ENCODE assay signal across 12 mouse cellular contexts in the genomic region with DNA sequence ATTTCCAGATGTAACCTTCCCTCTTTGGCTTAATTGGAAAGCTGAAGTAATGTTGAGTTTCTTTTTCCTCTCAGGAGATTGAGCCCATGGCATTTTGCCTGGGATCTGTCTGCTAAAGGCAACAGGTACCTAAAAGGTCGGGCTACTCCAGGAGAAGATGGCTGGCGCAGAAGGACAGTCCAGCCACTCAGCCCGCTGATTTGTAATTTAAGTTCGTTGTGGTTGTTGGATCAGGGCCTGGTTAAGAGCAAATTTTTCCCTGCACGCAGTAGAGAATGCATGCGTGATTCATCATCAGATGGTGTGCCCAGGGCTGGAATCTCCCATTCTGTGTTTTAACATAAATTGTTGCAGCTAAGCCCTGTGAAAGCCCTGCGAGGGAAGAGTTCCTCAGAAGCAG. TPM values are rescaled to one million over a fixed set of nuclear protein-coding genes. Genes with fewer than 3 reads are reported as not detected.
DNase-seq lines count a peak whose midpoint lies in the region; ATAC-seq lines count a peak whose summit lies in the region.
"Had no signal": no experiment of that assay in that cellular context is flagged by ENCODE, and none has a peak within 500 bp of the region (broad histone marks: within the 10 kb centered on the region; RNA-seq: fewer than 3 reads in every experiment).

No protein-coding gene starts in this region.

- peak overlapping the region; percentile 16; the same call in 1 of the 2 replicates for H3K27ac ChIP-seq in kidney, embryonic 16.5 days (ENCODE audit: low read length)
- H3K27ac ChIP-seq in kidney, embryonic 14.5 days (ENCODE audit: low read depth, low read length) = no peak overlapping the region
- H3K27ac ChIP-seq: forebrain, embryonic 15.5 days; liver, embryonic 14.5 days had no signal

- no peak for ATAC-seq in kidney, embryonic 16.5 days (ENCODE audit: low FRiP score, low TSS enrichment)
- ATAC-seq in kidney, embryonic 14.5 days (ENCODE audit: low FRiP score, low TSS enrichment) = no peak
- ATAC-seq: forebrain, embryonic 15.5 days had no signal

- peaks cover 6% of the 10 kb centered on the region; the same call in 1 of the 2 replicates for H3K36me3 ChIP-seq in kidney, embryonic 16.5 days (ENCODE audit: insufficient read depth, low read length)
- H3K36me3 ChIP-seq in kidney, embryonic 14.5 days (ENCODE audit: control insufficient read depth, insufficient read depth, low read length) = no peaks in the 10 kb centered on the region; the same call in 1 of the 2 replicates

- no peaks in the 10 kb centered on the region for H3K9me3 ChIP-seq in kidney, embryonic 16.5 days (ENCODE audit: low read length)
- no peaks in the 10 kb centered on the region for H3K9me3 ChIP-seq in kidney, embryonic 14.5 days (ENCODE audit: control insufficient read depth, low read length)
- H3K9me3 ChIP-seq: forebrain, embryonic 15.5 days had no signal

- no peak overlapping the region for H3K4me3 ChIP-seq in kidney, embryonic 16.5 days (ENCODE audit: low read length)
- no peak overlapping the region for H3K4me3 ChIP-seq in kidney, embryonic 14.5 days (ENCODE audit: low read length)
- H3K4me3 ChIP-seq: forebrain, embryonic 15.5 days had no signal

- H3K9ac ChIP-seq in kidney, embryonic 16.5 days (replicated peaks; ENCODE audit: low read length) = no peak overlapping the region
- no peak overlapping the region for H3K9ac ChIP-seq in kidney, embryonic 14.5 days (ENCODE audit: low read depth, low read length)
- H3K9ac ChIP-seq: forebrain, embryonic 15.5 days; liver, embryonic 14.5 days had no signal

- peaks cover 13% of the 10 kb centered on the region for H3K4me1 ChIP-seq in kidney, embryonic 16.5 days (ENCODE audit: insufficient read depth, low read length)
- H3K4me1 ChIP-seq in kidney, embryonic 14.5 days (ENCODE audit: control insufficient read depth, insufficient read depth, low read length) = peaks cover 5% of the 10 kb centered on the region; the same call in 1 of the 2 replicates

- no peak overlapping the region for H3K4me2 ChIP-seq in kidney, embryonic 16.5 days (replicated peaks; ENCODE audit: low read depth, low read length)
- H3K4me2 ChIP-seq in kidney, embryonic 14.5 days (replicated peaks; ENCODE audit: low read depth, low read length) = no peak overlapping the region
- H3K4me2 ChIP-seq: forebrain, embryonic 15.5 days had no signal

- H3K27me3 ChIP-seq in kidney, embryonic 16.5 days (ENCODE audit: insufficient read depth, low read length) = no peaks in the 10 kb centered on the region
- H3K27me3 ChIP-seq in kidney, embryonic 14.5 days (ENCODE audit: control insufficient read depth, insufficient read depth, low read length) = no peaks in the 10 kb centered on the region
- H3K27me3 ChIP-seq: forebrain, embryonic 15.5 days had no signal

- WGBS in kidney, embryonic 16.5 days = 76% methylated on average over 7 of the region's 7 CpGs
- 84% methylated on average over 7 of the region's 7 CpGs for WGBS in kidney, embryonic 14.5 days

- peak; percentile 63 to 77 for DNase-seq in adrenal gland, adult (ENCODE audit: inconsistent age in 2 of 2, low spot score in 1 of 2)
- no peak for DNase-seq in adrenal gland, postnatal 4 days (ENCODE audit: low spot score in 2 of 2)
- peak; percentile 71 for DNase-seq in 3134 (ENCODE audit: extremely low read depth, insufficient read length, low spot score)
- peak; percentile 86 for DNase-seq in fibroblast of lung, adult 2 months (ENCODE audit: low read depth)
- DNase-seq in neural tube, embryonic 10.5 days (ENCODE audit: extremely low spot score, low spot score) = no peak
- no peak for DNase-seq in layer of hippocampus, adult 9-10 months (ENCODE audit: low spot score)
- DNase-seq: kidney, adult 9 months; spleen, adult 18-20 months had no signal

RNA-seq across cellular contexts. Expression of a gene that starts 19.8 kb away (rescaled TPM):
- 10 to 100 TPM; 33.1 to 36.7 TPM for total RNA-seq in adrenal gland, postnatal 4 days (2021)
- 8.6 TPM in 2 replicates for polyA plus RNA-seq in kidney, embryonic 16.5 days (2015; fragmentation: Nextera tagmentation; extraction: Ambion mirVana)
- polyA plus RNA-seq in kidney, embryonic 14.5 days (2014; fragmentation: Nextera tagmentation; extraction: Ambion mirVana) = 7.9 and 10.9 TPM in 2 replicates

RNA-seq across cellular contexts. Expression of a gene that starts 39.7 kb away (rescaled TPM):
- 10 to 100 TPM; 23.4 to 24.3 TPM for total RNA-seq in adrenal gland, postnatal 4 days (2021)
- polyA plus RNA-seq in kidney, embryonic 16.5 days (2015; fragmentation: Nextera tagmentation; extraction: Ambion mirVana) = 7.9 and 8.0 TPM in 2 replicates
- polyA plus RNA-seq in kidney, embryonic 14.5 days (2014; fragmentation: Nextera tagmentation; extraction: Ambion mirVana) = 6.5 and 9.8 TPM in 2 replicates

RNA-seq across cellular contexts. Expression of a gene that starts 50.1 kb away (rescaled TPM):
- 1 to 10 TPM; 4.9 to 5.4 TPM for total RNA-seq in adrenal gland, postnatal 4 days (2021)
- 11.1 and 13.8 TPM in 2 replicates for polyA plus RNA-seq in kidney, embryonic 16.5 days (2015; fragmentation: Nextera tagmentation; extraction: Ambion mirVana)
- 11.4 and 12.2 TPM in 2 replicates for polyA plus RNA-seq in kidney, embryonic 14.5 days (2014; fragmentation: Nextera tagmentation; extraction: Ambion mirVana)

RNA-seq across cellular contexts. Expression of a gene that starts 50.2 kb away (rescaled TPM):
- total RNA-seq in adrenal gland, postnatal 4 days (2021) = 100 to 1,000 TPM; 127 to 134 TPM
- 220 and 234 TPM in 2 replicates for polyA plus RNA-seq in kidney, embryonic 16.5 days (2015; fragmentation: Nextera tagmentation; extraction: Ambion mirVana)
- polyA plus RNA-seq in kidney, embryonic 14.5 days (2014; fragmentation: Nextera tagmentation; extraction: Ambion mirVana) = 224 and 236 TPM in 2 replicates

Comparison
In these comparisons a context has a peak if more than half of its experiments do, and no peak if none do; other contexts are left out.
1. DNase-seq: peak in adrenal gland, adult (2 of 2), 3134 (single experiment) and fibroblast of lung, adult 2 months (single experiment); none in adrenal gland, postnatal 4 days (0 of 2), neural tube, embryonic 10.5 days (single experiment) and layer of hippocampus, adult 9-10 months (single experiment).